Mouse (Mus musculus) liver, embryonic 14.5 days (tissue): ENCODE data around the gene Snap25. TPM values are rescaled to one million over a fixed set of nuclear protein-coding genes. Genes with fewer than 3 reads are reported as not detected.

Experiments
- ATAC-seq: fragments of 200-750 bp; cut with Nextera tagmentation; 2 replicates; pipeline ENCODE4 v1.8.0; 2017; ENCODE audit warnings: moderate number of reproducible peaks, mild to moderate bottlenecking, moderate library complexity; ENCODE audit not compliant: insufficient read depth
- DNase-seq, 3 experiments: peaks; one replicate each; pipeline ENCODE4 v3.0.0-alpha.2; 2012 to 2013; ENCODE audit warnings: low read depth in 3 of 3, low spot score in 3 of 3
- H3K27ac ChIP-seq: fragments of 300-500 bp; sonication (generic); 2 replicates; pipeline ENCODE4 v1.5.1; 2014; ENCODE audit warnings: moderate library complexity, mild to moderate bottlenecking, control low read depth, inconsistent platforms
- H3K27me3 ChIP-seq: fragments of 300-500 bp; sonication (generic); 2 replicates; pipeline ENCODE4 v1.6.1; 2014; ENCODE audit warnings: mild to moderate bottlenecking, low read length, moderate library complexity; ENCODE audit not compliant: control insufficient read depth, insufficient read depth
- H3K36me3 ChIP-seq: fragments of 300-500 bp; sonication (generic); replicated peaks from 2 replicates; pipeline ENCODE4 v1.6.1; 2014; ENCODE audit warnings: low read depth; ENCODE audit not compliant: control insufficient read depth, insufficient read depth
- H3K4me1 ChIP-seq, 2 experiments: fragments of 200-500 bp in 1 of 2; fragments of 300-500 bp in 1 of 2; sonication (generic) in 1 of 2; replicated peaks; 2 replicates each; pipeline ENCODE4 v1.6.1; 2012 to 2014; ENCODE audit warnings: antibody characterized with exemption in 1 of 2, inconsistent platforms in 1 of 2, low read length in 1 of 2; ENCODE audit not compliant: control insufficient read depth in 2 of 2, insufficient read depth in 2 of 2
- H3K4me2 ChIP-seq: fragments of 300-500 bp; sonication (generic); 2 replicates; pipeline ENCODE4 v1.6.1; 2014; ENCODE audit warnings: low read depth, mild to moderate bottlenecking, control low read depth, moderate library complexity
- H3K4me3 ChIP-seq, 2 experiments: fragments of 200-500 bp in 1 of 2; fragments of 300-500 bp in 1 of 2; sonication (generic) in 1 of 2; 2 replicates each; pipeline ENCODE4 v1.5.1; 2012 to 2014; ENCODE audit warnings: low read depth in 2 of 2, low read length in 2 of 2, mild to moderate bottlenecking in 2 of 2, control low read depth in 1 of 2, inconsistent platforms in 1 of 2, moderate library complexity in 1 of 2; ENCODE audit not compliant: insufficient read depth in 1 of 2
- H3K9ac ChIP-seq: fragments of 300-500 bp; sonication (generic); replicated peaks from 2 replicates; pipeline ENCODE4 v1.6.1; 2014; ENCODE audit warnings: mild to moderate bottlenecking, control low read depth, moderate library complexity
- H3K9me3 ChIP-seq: fragments of 300-500 bp; sonication (generic); 2 replicates; pipeline ENCODE4 v1.6.1; 2016; ENCODE audit warnings: low read length, mixed read lengths; ENCODE audit not compliant: control insufficient read depth
- CTCF ChIP-seq: IDR thresholded peaks from 2 replicates; pipeline ENCODE4 v1.5.1; 2016; ENCODE audit warnings: antibody characterized with exemption, low read depth, control low read depth
- EP300 ChIP-seq: IDR thresholded peaks from 2 replicates; pipeline ENCODE4 v1.6.1; 2016; ENCODE audit warnings: antibody characterized with exemption, low read depth
- WGBS: fragments of 180-500 bp; shearing (Covaris S2); extraction: QIAGEN DNeasy Blood & Tissue Kit; methylation state at CpG from one replicate; pipeline ENCODE4 v1.1.7; 2014; ENCODE audit not compliant: insufficient replicate concordance; 5-methylcytosine and 5-hydroxymethylcytosine counted together
- polyA plus RNA-seq, 2 experiments: library from polyadenylated mRNA; depleted of rRNA in 1 of 2; stranded (reverse) in 1 of 2; unstranded in 1 of 2; fragments of >200 nt; fragmentation: Nextera tagmentation in 1 of 2; extraction: Ambion mirVana in 1 of 2; gene quantifications; 2 replicates each; pipeline versions ENCODE4 v1.2.1 to v1.2.3; 2012 to 2014

Gene Snap25
- polyA plus RNA-seq, 2 experiments = 0.06 TPM; not detected in 1

GRCm38 (mm10) chr2:136823751-136824716, 110.8 kb downstream of the Snap25 start:
- no peaks in the 10 kb centered on the region for H3K4me1 ChIP-seq
- H3K4me3 ChIP-seq = no peak overlapping the region
- ATAC-seq = no peak
- H3K27ac ChIP-seq = no peak overlapping the region
- no peak overlapping the region for H3K4me2 ChIP-seq
- no peaks in the 10 kb centered on the region for H3K9me3 ChIP-seq
- no peak for TF ChIP-seq CTCF
- no peak for TF ChIP-seq EP300
- H3K27me3 ChIP-seq = no peaks in the 10 kb centered on the region
- 29% methylated on average over 5 of the region's 5 CpGs for WGBS
- no peaks in the 10 kb centered on the region for H3K36me3 ChIP-seq
- no peak overlapping the region for H3K9ac ChIP-seq
- DNase-seq = no peak

- DNase-seq (no peak), ATAC-seq (no peak)
- WGBS = 15% methylated on average over 4 of the region's 4 CpGs
- H3K4me3 ChIP-seq = no peak overlapping the region
- no peak overlapping the region for H3K27ac ChIP-seq
- no peaks in the 10 kb centered on the region for H3K9me3 ChIP-seq
- H3K36me3 ChIP-seq = no peaks in the 10 kb centered on the region
- H3K4me2 ChIP-seq = no peak overlapping the region
- TF ChIP-seq EP300 (no peak), CTCF (no peak)
- no peak overlapping the region for H3K9ac ChIP-seq
- H3K27me3 ChIP-seq = no peaks in the 10 kb centered on the region
- no peaks in the 10 kb centered on the region for H3K4me1 ChIP-seq
These were observed 114.4 kb downstream of the Snap25 start for GRCm38 (mm10) chr2:136827612-136828011.

Other genes with a start within 250 kb of the Snap25 start
- not detected in 2 replicates for gene Ankef1, start 211.5 kb upstream of the Snap25 start, polyA plus RNA-seq (2012; rRNA removed)
- gene Ankef1, start 211.5 kb upstream of the Snap25 start, polyA plus RNA-seq (2014; fragmentation: Nextera tagmentation; extraction: Ambion mirVana) = not detected in 2 replicates
- not detected in 2 replicates for gene AL731706.2, start 172.2 kb downstream of the Snap25 start, polyA plus RNA-seq (2012; rRNA removed)
- gene AL731706.2, start 172.2 kb downstream of the Snap25 start, polyA plus RNA-seq (2014; fragmentation: Nextera tagmentation; extraction: Ambion mirVana) = 14.1 and 15.1 TPM in 2 replicates
- gene Slx4ip, start 177.8 kb downstream of the Snap25 start, polyA plus RNA-seq (2012; rRNA removed) = 0.74 and 1.2 TPM in 2 replicates
- 1.8 and 1.9 TPM in 2 replicates for gene Slx4ip, start 177.8 kb downstream of the Snap25 start, polyA plus RNA-seq (2014; fragmentation: Nextera tagmentation; extraction: Ambion mirVana)
- gene AL731706.1, start 177.9 kb downstream of the Snap25 start, polyA plus RNA-seq (2012; rRNA removed) = 3.2 and 8.8 TPM in 2 replicates
- 17.2 and 19.5 TPM in 2 replicates for gene AL731706.1, start 177.9 kb downstream of the Snap25 start, polyA plus RNA-seq (2014; fragmentation: Nextera tagmentation; extraction: Ambion mirVana)
- 2.6 and 2.9 TPM in 2 replicates for gene Mkks, start 177.9 kb downstream of the Snap25 start, polyA plus RNA-seq (2012; rRNA removed)
- 4.0 TPM in 2 replicates for gene Mkks, start 177.9 kb downstream of the Snap25 start, polyA plus RNA-seq (2014; fragmentation: Nextera tagmentation; extraction: Ambion mirVana)